Mouse (Mus musculus) hindbrain, embryonic 12.5 days (tissue): ENCODE measurements at regions not wholly inside any gene's neighbourhood (a gene's known extent, or its start where the extent isn't known, plus 50 kb on each side); places are given as distances from the start of the nearest gene placed in this dataset.

Source experiments
- ATAC-seq: fragments of 200-750 bp; cut with Nextera tagmentation; 2 replicates; pipeline ENCODE4 v1.8.0; 2017; ENCODE audit warnings: moderate TSS enrichment; ENCODE audit not compliant: low FRiP score
- H3K27ac ChIP-seq: fragments of 300-500 bp; sonication (generic); 2 replicates; pipeline ENCODE4 v1.5.1; 2016; ENCODE audit warnings: mild to moderate bottlenecking
- H3K27me3 ChIP-seq: fragments of 300-500 bp; sonication (generic); 2 replicates; pipeline ENCODE4 v1.6.1; 2016; ENCODE audit warnings: mild to moderate bottlenecking
- H3K36me3 ChIP-seq: fragments of 300-500 bp; sonication (generic); 2 replicates; pipeline ENCODE4 v1.6.1; 2016; ENCODE audit warnings: mild to moderate bottlenecking
- H3K4me1 ChIP-seq: fragments of 300-500 bp; sonication (generic); 2 replicates; pipeline ENCODE4 v1.6.1; 2016
- H3K4me2 ChIP-seq: fragments of 300-500 bp; sonication (generic); replicated peaks from 2 replicates; pipeline ENCODE4 v1.6.1; 2016; ENCODE audit warnings: mild to moderate bottlenecking
- H3K4me3 ChIP-seq: fragments of 300-500 bp; sonication (generic); 2 replicates; pipeline ENCODE4 v1.5.1; 2016; ENCODE audit warnings: mild to moderate bottlenecking
- H3K9ac ChIP-seq: fragments of 300-500 bp; sonication (generic); 2 replicates; pipeline ENCODE4 v1.6.1; 2016; ENCODE audit warnings: mild to moderate bottlenecking, moderate library complexity
- H3K9me3 ChIP-seq: fragments of 300-500 bp; sonication (generic); replicated peaks from 2 replicates; pipeline ENCODE4 v1.6.1; 2016; ENCODE audit warnings: mild to moderate bottlenecking
- WGBS: fragments of 180-500 bp; shearing (Covaris S2); methylation state at CpG from one replicate; pipeline ENCODE4 v1.1.7; 2016; 5-methylcytosine and 5-hydroxymethylcytosine counted together

DNA sequence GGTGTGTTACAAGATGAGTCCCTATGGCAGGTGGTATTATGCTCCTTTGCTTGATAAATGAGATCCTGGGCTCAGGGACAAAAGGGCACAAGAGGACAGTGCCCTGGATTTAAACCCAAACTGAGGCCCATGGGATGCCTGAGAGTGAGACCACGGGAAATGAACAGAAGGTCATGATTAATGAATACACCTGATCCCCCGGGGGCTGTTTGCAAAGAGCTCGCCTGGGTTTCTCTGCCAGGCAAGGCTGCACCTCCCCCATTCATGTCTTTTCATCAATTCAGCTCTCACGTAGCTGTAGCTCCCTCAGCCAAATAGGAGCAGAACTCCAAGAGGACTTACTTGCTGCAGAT, 336.9 kb downstream of the Mex3b start:
- Histone ChIP-seq H3K9me3 (no peaks in the 10 kb centered on the region), H3K4me2 (no peak overlapping the region; the same call in 1 of the 2 replicates), H3K27ac (peak overlapping the region; percentile 70), H3K4me1 (peaks cover 43% of the 10 kb centered on the region), H3K9ac (no peak overlapping the region), H3K27me3 (no peaks in the 10 kb centered on the region), H3K4me3 (no peak overlapping the region), H3K36me3 (no peaks in the 10 kb centered on the region)
- 24% methylated on average over 4 of the region's 4 CpGs for WGBS
- ATAC-seq: peak; percentile 46

- no peak for ATAC-seq
- H3K4me1 ChIP-seq: peaks cover 43% of the 10 kb centered on the region
Measured at GRCm38 (mm10) chr7:83204701-83205100, 337.6 kb downstream of the Mex3b start.

GRCm38 (mm10) chr7:83206999-83207398, 339.9 kb downstream of the Mex3b start:
- Histone ChIP-seq H3K27ac (no peak overlapping the region), H3K27me3 (no peaks in the 10 kb centered on the region), H3K4me1 (peaks cover 33% of the 10 kb centered on the region), H3K9me3 (no peaks in the 10 kb centered on the region), H3K4me3 (no peak overlapping the region), H3K9ac (no peak overlapping the region), H3K4me2 (no peak overlapping the region), H3K36me3 (no peaks in the 10 kb centered on the region)
- no peak for ATAC-seq
- WGBS: 42% methylated on average over 2 of the region's 2 CpGs

More at GRCm38 (mm10) chr7:83204701-83205100, 337.6 kb downstream of the Mex3b start:
- Histone ChIP-seq H3K9ac (no peak overlapping the region), H3K4me3 (no peak overlapping the region), H3K27me3 (no peaks in the 10 kb centered on the region), H3K9me3 (no peaks in the 10 kb centered on the region), H3K4me2 (no peak overlapping the region), H3K27ac (peak overlapping the region; percentile 70; the same call in 1 of the 2 replicates), H3K36me3 (no peaks in the 10 kb centered on the region)
- WGBS: 36% methylated on average over 8 of the region's 8 CpGs

DNA sequence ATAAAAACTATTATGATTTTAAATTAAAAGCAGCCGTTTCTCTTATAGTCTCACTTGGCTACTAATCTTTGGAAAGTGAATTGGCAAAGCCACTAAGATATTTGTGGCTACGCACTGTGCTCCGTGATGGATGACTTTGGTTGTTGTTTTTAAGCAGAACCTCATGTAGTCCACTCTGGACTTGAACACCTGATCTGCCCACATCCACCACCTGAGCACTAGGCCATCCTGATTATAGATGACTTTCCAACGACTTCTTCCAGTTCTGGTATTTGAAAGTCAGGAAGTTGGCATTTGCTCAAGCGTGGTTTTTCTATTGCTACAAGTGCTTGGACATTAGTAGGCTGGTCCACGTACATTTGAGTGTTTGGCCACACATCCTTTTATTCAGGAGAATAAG, 344.5 kb downstream of the Mex3b start:
- no peaks in the 10 kb centered on the region for H3K9me3 ChIP-seq
- no peaks in the 10 kb centered on the region for H3K27me3 ChIP-seq
- peaks cover 3% of the 10 kb centered on the region; the same call in 1 of the 2 replicates for H3K4me1 ChIP-seq
- no peak overlapping the region for H3K9ac ChIP-seq
- H3K36me3 ChIP-seq: no peaks in the 10 kb centered on the region
- no peak for ATAC-seq
- no peak overlapping the region for H3K27ac ChIP-seq
- no peak overlapping the region for H3K4me2 ChIP-seq
- no peak overlapping the region for H3K4me3 ChIP-seq
- 83% methylated on average over 6 of the region's 6 CpGs for WGBS

DNA sequence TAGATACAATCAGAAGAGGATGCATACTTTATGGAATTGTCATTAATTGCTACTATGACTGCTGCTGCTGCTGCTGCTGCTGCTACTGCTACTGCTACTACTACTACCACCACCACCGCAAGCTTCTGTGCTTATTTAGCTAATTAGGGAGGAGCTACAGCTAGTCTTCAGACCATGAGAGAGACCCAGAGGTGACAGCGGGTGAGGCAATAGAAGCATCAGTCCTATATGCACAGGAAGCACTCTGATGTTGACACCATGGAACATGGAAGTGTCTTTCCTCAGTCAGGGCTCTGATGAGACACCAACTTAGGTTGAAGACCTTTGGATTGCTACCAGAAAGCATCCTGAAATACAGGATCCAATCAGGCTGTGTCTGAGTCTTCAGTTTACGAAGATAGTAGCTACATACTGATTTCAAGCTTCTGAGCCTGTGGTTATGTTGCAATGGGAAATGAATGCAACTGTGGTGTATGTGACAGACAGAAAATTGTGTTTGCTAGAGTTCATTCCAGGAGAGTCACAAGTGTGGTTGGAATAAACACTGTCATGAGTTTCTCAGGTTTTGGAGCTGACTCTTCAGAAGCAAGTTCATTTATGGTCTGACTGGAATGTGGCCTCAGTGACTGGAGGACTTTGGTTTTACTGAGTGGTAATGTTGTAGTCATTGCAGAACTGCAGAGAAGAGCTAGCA, 355.0 kb downstream of the Mex3b start:
- 85% methylated on average over 3 of the region's 3 CpGs for WGBS

DNA sequence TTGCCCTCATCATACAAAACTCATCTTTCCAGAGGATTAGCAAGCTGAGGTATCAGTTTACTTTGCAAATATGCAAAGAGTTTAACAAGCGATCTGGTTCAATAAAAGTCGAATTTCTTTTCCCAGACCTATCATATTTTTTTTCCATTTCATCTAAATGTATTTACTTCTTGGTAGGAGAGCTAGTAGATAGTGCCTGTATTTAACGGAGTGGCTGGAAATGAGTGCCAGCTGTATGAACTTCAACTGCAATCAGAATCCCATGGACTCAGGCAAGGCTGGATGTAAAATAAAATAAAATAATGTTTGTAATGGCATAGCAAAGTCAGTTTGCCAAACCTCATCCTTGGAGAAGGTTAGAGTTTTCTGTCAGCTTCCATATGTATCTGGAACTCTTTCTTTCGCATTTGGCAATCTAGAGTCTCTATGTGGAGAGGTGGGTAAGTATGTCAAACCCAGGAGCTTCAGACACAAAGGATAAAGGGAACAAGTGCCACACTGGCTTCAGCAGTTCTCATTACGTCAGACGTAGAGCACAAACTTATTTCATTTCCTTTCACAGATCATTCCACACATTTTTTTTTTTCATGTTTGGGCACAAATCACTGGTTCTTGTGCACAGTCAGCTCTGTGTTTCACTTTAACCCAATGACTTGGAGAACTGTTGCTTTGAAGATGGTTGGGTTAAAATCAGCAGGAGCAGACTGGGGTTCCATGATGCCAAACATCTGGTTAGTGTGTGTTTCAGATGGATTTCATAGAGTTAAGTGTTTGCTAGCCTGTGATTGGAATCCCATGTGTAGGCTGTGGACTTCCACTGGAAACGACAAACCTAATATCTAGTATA, 357.2 kb upstream of the Tmc3 start:
- Histone ChIP-seq H3K27ac (no peak overlapping the region), H3K9me3 (peaks cover 7% of the 10 kb centered on the region; the same call in 1 of the 2 replicates), H3K9ac (no peak overlapping the region), H3K36me3 (no peaks in the 10 kb centered on the region), H3K4me2 (no peak overlapping the region), H3K4me1 (no peaks in the 10 kb centered on the region), H3K27me3 (no peaks in the 10 kb centered on the region), H3K4me3 (no peak overlapping the region)
- 79% methylated on average over 7 of the region's 7 CpGs for WGBS
- ATAC-seq: no peak

More for the DNA sequence above, 355.0 kb downstream of the Mex3b start:
- H3K4me3 ChIP-seq: no peak overlapping the region
- ATAC-seq: no peak
- H3K27ac ChIP-seq: no peak overlapping the region
- no peak overlapping the region for H3K4me2 ChIP-seq
- no peaks in the 10 kb centered on the region for H3K27me3 ChIP-seq
- no peaks in the 10 kb centered on the region for H3K9me3 ChIP-seq
- H3K36me3 ChIP-seq: no peaks in the 10 kb centered on the region
- no peak overlapping the region for H3K9ac ChIP-seq
- no peaks in the 10 kb centered on the region for H3K4me1 ChIP-seq

DNA sequence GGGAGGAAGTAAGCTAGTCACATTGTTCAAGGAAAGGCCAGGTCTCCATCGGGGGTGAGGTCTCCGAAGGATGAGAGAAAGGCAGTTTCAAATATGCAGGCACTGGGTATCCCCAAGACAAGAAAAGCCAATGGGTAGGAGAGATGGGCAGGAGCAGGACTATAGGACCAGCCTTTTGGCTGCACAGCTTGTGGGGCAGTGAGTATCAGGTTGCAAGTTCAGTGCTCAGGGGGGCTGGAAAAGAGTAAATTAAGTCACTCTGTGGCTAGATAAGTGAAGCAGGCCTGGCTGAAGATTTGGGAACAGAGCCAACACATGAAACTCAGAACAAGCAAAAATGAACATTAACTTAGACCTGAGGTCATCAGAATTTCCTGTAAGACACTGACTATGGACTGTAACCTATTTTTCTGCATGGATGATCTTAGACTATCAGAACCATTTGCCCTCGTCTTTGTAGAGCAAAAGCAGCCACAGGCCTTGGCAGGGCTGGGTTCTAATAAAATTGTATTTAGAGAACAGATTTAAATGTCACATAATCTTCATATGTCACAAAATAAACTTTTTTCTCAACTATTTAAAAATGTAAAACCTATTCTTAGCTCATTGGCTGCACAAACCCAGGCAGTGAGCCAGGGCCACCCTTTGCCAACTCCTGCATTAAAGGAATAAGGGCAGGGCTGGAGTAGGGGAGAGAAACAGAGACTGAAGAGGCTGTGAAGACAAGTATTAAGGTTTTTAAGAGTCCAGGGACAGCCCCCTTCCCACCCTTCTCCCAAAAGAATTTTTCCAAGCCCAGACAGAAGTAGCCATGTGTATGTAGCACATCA, 354.0 kb upstream of the Tmc3 start:
- WGBS: 72% methylated on average over 3 of the region's 3 CpGs

DNA sequence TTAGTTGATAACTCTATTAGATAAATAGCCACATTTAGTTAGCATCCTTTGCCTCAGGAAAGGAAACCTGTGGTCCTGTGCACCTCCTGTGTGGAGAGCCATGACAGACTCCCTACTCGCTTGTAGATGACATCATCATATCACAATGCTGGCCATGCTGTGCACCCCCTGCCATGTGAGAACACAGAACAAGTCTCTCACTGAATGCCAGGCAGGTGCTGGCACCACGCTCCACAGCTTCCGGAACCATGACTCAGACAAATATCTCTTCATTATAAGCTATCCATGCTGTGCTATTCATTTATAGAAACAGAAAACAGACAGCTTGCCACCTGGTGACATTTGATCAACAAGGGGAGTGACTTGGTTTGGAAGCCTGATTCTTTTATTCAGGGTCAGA, 349.1 kb upstream of the Tmc3 start:
- no peak overlapping the region for H3K4me3 ChIP-seq
- no peak overlapping the region for H3K4me2 ChIP-seq
- no peaks in the 10 kb centered on the region for H3K9me3 ChIP-seq
- H3K36me3 ChIP-seq: no peaks in the 10 kb centered on the region
- H3K27me3 ChIP-seq: no peaks in the 10 kb centered on the region
- H3K4me1 ChIP-seq: no peaks in the 10 kb centered on the region
- no peak overlapping the region for H3K27ac ChIP-seq
- WGBS: 62% methylated on average over 3 of the region's 3 CpGs
- no peak overlapping the region for H3K9ac ChIP-seq
- ATAC-seq: no peak

More for the DNA sequence above, 354.0 kb upstream of the Tmc3 start:
- Histone ChIP-seq H3K36me3 (no peaks in the 10 kb centered on the region), H3K9me3 (peaks cover 7% of the 10 kb centered on the region; the same call in 1 of the 2 replicates), H3K4me1 (no peaks in the 10 kb centered on the region), H3K27ac (no peak overlapping the region), H3K4me3 (no peak overlapping the region), H3K4me2 (no peak overlapping the region), H3K9ac (no peak overlapping the region), H3K27me3 (no peaks in the 10 kb centered on the region)
- ATAC-seq: no peak

DNA sequence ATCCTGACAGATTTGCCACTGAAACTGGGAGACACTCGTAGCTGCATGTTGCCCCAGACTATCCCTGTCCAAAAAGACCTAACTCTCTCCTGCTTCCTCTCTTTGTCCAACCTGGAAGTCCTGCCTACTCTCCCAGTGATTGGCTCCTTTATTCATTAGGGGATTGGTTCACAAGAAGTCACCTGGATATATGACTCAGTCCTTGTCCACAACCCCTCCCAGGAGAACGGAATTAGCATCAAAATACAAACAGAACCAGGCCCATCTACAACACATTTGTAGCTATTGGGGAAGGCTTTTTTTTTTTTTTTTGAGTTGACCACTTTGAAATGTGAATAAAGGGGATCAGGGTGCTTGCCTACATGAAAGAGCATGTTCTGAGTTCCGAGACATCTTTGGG, 347.4 kb upstream of the Tmc3 start:
- H3K36me3 ChIP-seq: no peaks in the 10 kb centered on the region
- no peak overlapping the region for H3K27ac ChIP-seq
- no peaks in the 10 kb centered on the region for H3K27me3 ChIP-seq
- no peaks in the 10 kb centered on the region for H3K4me1 ChIP-seq
- H3K9ac ChIP-seq: no peak overlapping the region
- H3K4me3 ChIP-seq: no peak overlapping the region
- H3K4me2 ChIP-seq: no peak overlapping the region
- ATAC-seq: no peak
- H3K9me3 ChIP-seq: no peaks in the 10 kb centered on the region
- 84% methylated on average over 3 of the region's 3 CpGs for WGBS

DNA sequence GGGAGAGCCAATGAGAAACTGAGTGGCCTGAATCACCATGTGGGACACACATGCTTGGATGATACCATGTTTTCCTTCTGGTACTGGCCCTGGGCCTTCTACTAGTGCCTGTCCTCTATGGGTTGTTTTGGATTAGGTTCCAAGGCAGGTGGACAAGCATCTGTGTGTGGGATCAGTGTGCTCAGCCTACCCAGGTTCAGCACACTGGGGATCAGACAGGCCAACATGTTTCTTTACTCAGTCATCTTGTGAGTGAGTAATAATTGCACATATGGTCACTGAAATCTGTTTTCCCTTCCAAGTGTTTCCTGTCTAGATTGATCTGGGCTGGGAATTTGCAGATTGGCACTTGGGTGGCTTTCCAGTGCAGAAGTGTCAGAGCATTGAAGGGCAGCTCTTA, 346.6 kb upstream of the Tmc3 start:
- Histone ChIP-seq H3K27me3 (no peaks in the 10 kb centered on the region), H3K4me2 (no peak overlapping the region), H3K9me3 (no peaks in the 10 kb centered on the region), H3K9ac (no peak overlapping the region), H3K27ac (no peak overlapping the region), H3K36me3 (no peaks in the 10 kb centered on the region), H3K4me3 (no peak overlapping the region), H3K4me1 (no peaks in the 10 kb centered on the region)
- no peak for ATAC-seq

- WGBS: 44% methylated on average over 3 of the region's 3 CpGs
- H3K27ac ChIP-seq: no peak overlapping the region
Measured at GRCm38 (mm10) chr7:83242233-83242632, 342.5 kb upstream of the Tmc3 start.

DNA sequence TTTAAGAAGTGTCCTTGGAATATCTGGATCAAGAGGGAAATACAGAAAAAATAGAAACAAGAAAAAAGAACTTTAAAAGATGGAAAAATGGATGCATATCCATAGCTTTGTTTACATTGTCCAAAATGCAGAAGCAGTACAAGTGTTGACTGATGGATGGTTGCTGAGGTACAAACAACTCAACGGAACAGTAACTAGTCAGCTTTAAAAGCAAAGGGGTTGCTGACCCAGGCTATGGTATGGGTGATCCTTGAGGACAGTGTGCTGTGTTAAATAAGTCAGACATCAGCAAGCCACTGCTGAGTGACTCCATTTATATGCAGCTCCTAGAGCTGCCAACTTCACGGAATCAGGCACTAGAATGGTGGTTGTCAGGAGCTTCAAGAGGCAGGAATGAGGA, 338.9 kb upstream of the Tmc3 start:
- Histone ChIP-seq H3K4me3 (no peak overlapping the region), H3K4me1 (no peaks in the 10 kb centered on the region), H3K9me3 (no peaks in the 10 kb centered on the region), H3K4me2 (no peak overlapping the region), H3K27me3 (no peaks in the 10 kb centered on the region), H3K27ac (no peak overlapping the region), H3K36me3 (no peaks in the 10 kb centered on the region), H3K9ac (no peak overlapping the region)
- ATAC-seq: no peak
- WGBS: 80% methylated on average over 2 of the region's 2 CpGs

More at GRCm38 (mm10) chr7:83242233-83242632, 342.5 kb upstream of the Tmc3 start:
- Histone ChIP-seq H3K4me2 (no peak overlapping the region), H3K9ac (no peak overlapping the region), H3K36me3 (no peaks in the 10 kb centered on the region), H3K9me3 (no peaks in the 10 kb centered on the region), H3K4me3 (no peak overlapping the region), H3K4me1 (no peaks in the 10 kb centered on the region), H3K27me3 (no peaks in the 10 kb centered on the region)
- no peak for ATAC-seq
